Mouse (Mus musculus) adrenal gland, adult 2 months (tissue): Measurements from ENCODE around the gene Agr3. TPM values are rescaled to one million over a fixed set of nuclear protein-coding genes. Genes with fewer than 3 reads are reported as not detected.
A peak's percentile ranks its signal among the peaks of the same experiment; 100 is the strongest.

Experiments used
- DNase-seq: peaks from one replicate; pipeline ENCODE4 v3.0.0; 2021
- polyA plus RNA-seq: library from polyadenylated mRNA; depleted of rRNA; stranded (reverse); fragments of >200 nt; gene quantifications from 2 replicates; pipeline ENCODE4 v1.2.3, GENCODE M21; 2012; rRNA removed
- total RNA-seq, 2 experiments: library from RNA; stranded (reverse); gene quantifications; 2 replicates each; pipeline ENCODE4 v1.2.3; 2021

The Agr3 gene
- total and polyA plus RNA-seq, 3 experiments: not detected

DNA sequence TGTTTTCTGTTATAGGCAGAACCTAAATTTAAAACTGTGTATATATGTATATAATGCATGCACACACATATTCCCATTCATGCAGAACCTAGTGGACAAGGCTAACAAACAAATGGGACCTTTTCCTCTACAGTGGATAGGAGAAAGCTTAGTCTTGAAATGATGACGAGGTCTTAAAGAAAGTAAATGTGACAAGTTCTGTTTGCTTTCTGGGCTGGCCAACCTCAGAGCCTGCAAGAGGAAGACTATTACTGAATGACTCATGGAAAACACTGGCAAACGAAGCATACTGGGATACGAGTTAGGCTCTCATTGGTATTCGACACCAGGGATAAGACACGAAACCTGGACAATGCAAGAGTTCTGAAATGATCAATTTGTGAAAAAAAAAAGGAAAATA is 59.3 kb downstream of the Agr3 start:
- DNase-seq: no peak

DNA sequence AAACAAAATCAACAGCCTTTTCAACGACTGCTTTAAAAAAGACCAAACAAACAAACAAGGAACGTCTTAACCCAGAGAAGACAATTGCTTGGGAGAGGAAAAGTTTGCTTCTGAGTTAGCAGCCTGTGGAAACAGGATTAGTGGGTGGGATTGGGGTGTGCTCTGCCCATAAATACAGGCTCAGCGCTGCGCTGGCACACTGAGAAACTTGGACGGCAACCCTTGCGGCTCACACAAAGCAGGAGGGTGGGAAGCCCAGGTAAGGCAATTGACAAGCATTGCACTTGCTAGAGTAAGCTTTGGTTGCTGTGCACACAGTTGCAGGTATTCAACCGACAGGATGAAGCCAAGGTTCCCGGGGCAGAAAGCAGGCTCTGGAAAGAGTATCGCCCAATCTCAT is 67.3 kb downstream of the Agr3 start, which contains the start of gene Agr2:
TSS of gene Agr2 (plus strand) at position 197 of the 400 bp plus-strand sequence.
- no peak for DNase-seq

DNA sequence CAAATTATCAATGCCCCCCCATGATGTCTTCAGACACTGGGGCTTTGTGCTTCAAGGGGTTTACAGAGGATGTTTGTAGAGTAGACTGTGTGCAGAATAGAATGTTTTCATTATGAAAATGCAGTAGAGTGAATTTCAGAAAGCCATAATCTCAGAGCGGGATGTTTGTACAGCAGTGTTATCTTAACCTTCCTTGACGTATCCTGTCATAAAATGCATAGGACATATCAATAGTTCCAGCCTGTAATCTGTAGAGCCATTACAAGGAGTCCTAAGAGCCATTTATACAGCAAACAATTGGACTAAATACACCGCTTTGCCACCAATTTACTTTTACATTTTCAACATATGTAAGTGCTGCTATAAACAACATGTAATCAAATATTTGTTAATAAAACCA is 68.2 kb downstream of the Agr3 start:
- no peak for DNase-seq

DNA sequence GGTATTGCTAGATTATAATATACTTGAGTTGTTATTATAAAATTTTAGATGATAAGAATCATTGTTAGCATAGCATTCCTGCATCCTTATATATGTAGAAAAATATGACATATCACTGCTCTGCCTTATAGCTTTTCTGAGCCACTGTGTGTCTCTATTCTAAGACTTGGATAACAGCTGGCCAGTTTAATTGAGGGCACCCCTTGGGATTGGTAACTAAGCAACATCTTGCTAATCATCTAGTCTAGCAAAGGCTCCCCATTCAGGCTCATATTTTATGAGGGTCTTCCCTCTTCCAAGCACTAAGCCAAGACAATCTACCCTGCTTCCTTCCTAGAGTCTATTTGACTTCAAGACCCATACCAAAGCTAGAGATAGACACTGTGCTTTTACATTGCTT is 68.7 kb downstream of the Agr3 start:
- DNase-seq: no peak

DNA sequence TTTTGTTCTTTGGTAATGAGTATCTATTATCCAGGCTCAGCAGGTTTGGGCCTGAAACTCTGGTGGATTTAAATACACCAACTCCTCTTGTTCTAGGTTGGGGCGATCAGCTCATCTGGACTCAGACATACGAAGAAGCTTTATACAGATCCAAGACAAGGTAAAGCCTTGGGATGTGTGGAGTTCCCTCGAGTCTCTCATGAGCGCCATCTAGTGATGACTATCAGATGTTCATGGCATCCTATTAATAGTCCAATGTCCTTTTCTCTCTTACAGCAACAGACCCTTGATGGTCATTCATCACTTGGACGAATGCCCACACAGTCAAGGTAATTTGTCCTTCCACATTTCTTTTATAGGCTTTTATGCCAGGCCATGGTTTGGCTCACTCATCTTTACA is 70.4 kb downstream of the Agr3 start:
- peak; percentile 15 for DNase-seq

Other genes starting within 250 kb of the Agr3 start
- gene Agr2, start 67.3 kb downstream of the Agr3 start, total RNA-seq: not detected
- not detected in 2 replicates for gene Agr2, start 67.3 kb downstream of the Agr3 start, polyA plus RNA-seq
- gene Tspan13, start 116.9 kb downstream of the Agr3 start, total RNA-seq: 10 to 100 TPM; 10.1 to 15.5 TPM
- 79.2 and 146 TPM in 2 replicates for gene Tspan13, start 116.9 kb downstream of the Agr3 start, polyA plus RNA-seq
- 10 to 100 TPM; 29.5 to 31.2 TPM for gene Ankmy2, start 231.5 kb downstream of the Agr3 start, total RNA-seq
- gene Ankmy2, start 231.5 kb downstream of the Agr3 start, polyA plus RNA-seq: 3.0 and 4.0 TPM in 2 replicates
- 10 to 100 TPM; 21.8 to 22.4 TPM for gene Bzw2, start 232.5 kb downstream of the Agr3 start, total RNA-seq
- gene Bzw2, start 232.5 kb downstream of the Agr3 start, polyA plus RNA-seq: 1.6 and 2.1 TPM in 2 replicates